Mouse (Mus musculus): ENCODE results near the gene Sae1.

GRCm38 (mm10) chr7:16308555-16309317, 78.9 kb downstream of the Sae1 start:
- no peak for TF ChIP-seq CTCF (IDR thresholded peaks at IDR 0.05; ENCODE audit: insufficient read depth, low read length)
- no peak for TF ChIP-seq POLR2A (IDR thresholded peaks at IDR 0.05; ENCODE audit: borderline replicate concordance, extremely low read depth, low read depth, low read length)

Data from lung, adult 2 months (tissue).